Mouse (Mus musculus): Measurements from ENCODE around the gene Ptprg. TPM values are rescaled to one million over a fixed set of nuclear protein-coding genes. Genes with fewer than 3 reads are reported as not detected.

Ptprg gene
- total and polyA plus RNA-seq, 2 experiments from 2014 or later: 8.7 to 63.4 TPM

- H3K27ac ChIP-seq (ENCODE audit: low read depth): no peak overlapping the region
- ATAC-seq (ENCODE audit: insufficient read depth, low read depth) (no peak), DNase-seq (ENCODE audit: low spot score) (no peak)
- no peak for TF ChIP-seq CTCF (IDR thresholded peaks at IDR 0.05; ENCODE audit: low read depth)
- no peak for TF ChIP-seq EP300 (IDR thresholded peaks at IDR 0.05; ENCODE audit: low read depth)
- no peaks in the 10 kb centered on the region for H3K27me3 ChIP-seq (ENCODE audit: control insufficient read depth, insufficient read depth, low read length)
- H3K4me3 ChIP-seq (ENCODE audit: low read depth, low read length): no peak overlapping the region
- 84% methylated on average over 1 of the region's 1 CpGs for WGBS
- H3K9ac ChIP-seq (replicated peaks; ENCODE audit: low read depth, low read length): no peak overlapping the region
- peaks cover 7% of the 10 kb centered on the region for H3K4me1 ChIP-seq (ENCODE audit: control insufficient read depth, insufficient read depth)
- H3K36me3 ChIP-seq (replicated peaks; ENCODE audit: control insufficient read depth, insufficient read depth, low read length): no peaks in the 10 kb centered on the region
- H3K4me2 ChIP-seq (ENCODE audit: low read depth, low read length): no peak overlapping the region
- H3K9me3 ChIP-seq (replicated peaks; ENCODE audit: control insufficient read depth, low read length): no peaks in the 10 kb centered on the region
Observed at GRCm38 (mm10) chr14:12065001-12065400, 511.7 kb downstream of the Ptprg start.

- no peak overlapping the region for H3K4me3 ChIP-seq (ENCODE audit: low read depth, low read length)
- no peak for ATAC-seq (ENCODE audit: insufficient read depth, low read depth)
- no peaks in the 10 kb centered on the region for H3K27me3 ChIP-seq (ENCODE audit: control insufficient read depth, insufficient read depth, low read length)
- no peaks in the 10 kb centered on the region for H3K36me3 ChIP-seq (replicated peaks; ENCODE audit: control insufficient read depth, insufficient read depth, low read length)
- no peaks in the 10 kb centered on the region for H3K9me3 ChIP-seq (replicated peaks; ENCODE audit: control insufficient read depth, low read length)
- TF ChIP-seq EP300 (IDR thresholded peaks at IDR 0.05; ENCODE audit: low read depth) (no peak), CTCF (IDR thresholded peaks at IDR 0.05; ENCODE audit: low read depth) (no peak)
- 72% methylated on average over 2 of the region's 2 CpGs for WGBS
- no peak overlapping the region for H3K27ac ChIP-seq (ENCODE audit: low read depth)
- DNase-seq (ENCODE audit: low spot score): no peak
- H3K9ac ChIP-seq (replicated peaks; ENCODE audit: low read depth, low read length): no peak overlapping the region
- H3K4me1 ChIP-seq (ENCODE audit: control insufficient read depth, insufficient read depth): peaks cover 6% of the 10 kb centered on the region
- no peak overlapping the region for H3K4me2 ChIP-seq (ENCODE audit: low read depth, low read length)
Observed at GRCm38 (mm10) chr14:12065736-12066135, 512.4 kb downstream of the Ptprg start.

DNA sequence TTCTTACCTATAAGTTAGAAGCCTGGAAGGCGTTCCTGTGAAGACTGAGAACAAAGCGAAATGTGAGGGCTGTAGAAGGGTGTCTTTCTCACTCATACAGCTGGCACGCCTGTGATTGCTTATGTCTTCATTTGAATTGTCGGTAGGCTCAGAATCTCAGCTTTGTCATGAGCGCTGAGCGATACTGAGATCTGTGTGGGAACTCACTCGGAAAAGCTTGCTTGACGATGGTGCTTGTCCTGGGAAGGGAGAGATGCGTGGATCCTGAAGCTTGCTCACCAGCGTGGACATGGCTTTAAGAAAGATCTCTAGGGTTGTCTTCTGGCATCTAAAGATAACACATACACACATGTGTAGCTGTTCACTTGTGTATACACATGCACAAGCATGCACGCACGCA lies 516.4 kb downstream of the Ptprg start:
- H3K4me3 ChIP-seq (ENCODE audit: low read depth, low read length): no peak overlapping the region
- TF ChIP-seq EP300 (IDR thresholded peaks at IDR 0.05; ENCODE audit: low read depth): no peak
- no peak for TF ChIP-seq CTCF (IDR thresholded peaks at IDR 0.05; ENCODE audit: low read depth)
- no peak overlapping the region for H3K4me2 ChIP-seq (ENCODE audit: low read depth, low read length)
- H3K9me3 ChIP-seq (replicated peaks; ENCODE audit: control insufficient read depth, low read length): no peaks in the 10 kb centered on the region
- H3K4me1 ChIP-seq (ENCODE audit: control insufficient read depth, insufficient read depth): no peaks in the 10 kb centered on the region
- ATAC-seq (ENCODE audit: insufficient read depth, low read depth) (no peak), DNase-seq (ENCODE audit: low spot score) (no peak)
- no peaks in the 10 kb centered on the region for H3K36me3 ChIP-seq (replicated peaks; ENCODE audit: control insufficient read depth, insufficient read depth, low read length)
- no peak overlapping the region for H3K27ac ChIP-seq (ENCODE audit: low read depth)
- H3K9ac ChIP-seq (replicated peaks; ENCODE audit: low read depth, low read length): no peak overlapping the region
- no peaks in the 10 kb centered on the region for H3K27me3 ChIP-seq (ENCODE audit: control insufficient read depth, insufficient read depth, low read length)
- WGBS: 93% methylated on average over 12 of the region's 12 CpGs

DNA sequence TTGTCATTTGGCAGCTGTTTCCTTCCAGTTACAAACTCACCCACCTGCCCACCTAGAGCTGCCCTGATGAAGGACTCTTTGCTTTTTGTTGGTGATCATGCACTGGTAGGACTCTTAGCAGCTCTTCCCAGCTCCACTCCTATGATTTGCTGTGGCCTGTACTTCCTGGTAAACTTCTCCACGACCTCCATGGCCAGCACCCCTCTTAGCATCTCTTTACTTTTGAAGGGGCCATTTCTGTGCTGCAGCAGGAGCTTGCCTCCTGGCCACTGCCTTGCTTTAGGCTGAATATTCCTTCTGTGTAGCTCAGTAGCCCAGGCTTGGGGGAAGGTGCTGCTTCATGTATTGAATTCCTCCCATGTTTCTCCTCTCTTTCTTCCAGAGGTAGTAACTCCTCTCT lies 517.0 kb downstream of the Ptprg start:
- no peak for TF ChIP-seq CTCF (IDR thresholded peaks at IDR 0.05; ENCODE audit: low read depth)
- no peak for TF ChIP-seq EP300 (IDR thresholded peaks at IDR 0.05; ENCODE audit: low read depth)
- no peak overlapping the region for H3K9ac ChIP-seq (replicated peaks; ENCODE audit: low read depth, low read length)
- no peaks in the 10 kb centered on the region for H3K4me1 ChIP-seq (ENCODE audit: control insufficient read depth, insufficient read depth)
- no peak overlapping the region for H3K4me2 ChIP-seq (ENCODE audit: low read depth, low read length)
- H3K27ac ChIP-seq (ENCODE audit: low read depth): no peak overlapping the region
- H3K4me3 ChIP-seq (ENCODE audit: low read depth, low read length): no peak overlapping the region
- WGBS: 32% methylated on average over 1 of the region's 1 CpGs
- H3K36me3 ChIP-seq (replicated peaks; ENCODE audit: control insufficient read depth, insufficient read depth, low read length): no peaks in the 10 kb centered on the region
- H3K9me3 ChIP-seq (replicated peaks; ENCODE audit: control insufficient read depth, low read length): no peaks in the 10 kb centered on the region
- DNase-seq (ENCODE audit: low spot score): no peak
- ATAC-seq (ENCODE audit: insufficient read depth, low read depth): no peak
- H3K27me3 ChIP-seq (ENCODE audit: control insufficient read depth, insufficient read depth, low read length): no peaks in the 10 kb centered on the region

DNA sequence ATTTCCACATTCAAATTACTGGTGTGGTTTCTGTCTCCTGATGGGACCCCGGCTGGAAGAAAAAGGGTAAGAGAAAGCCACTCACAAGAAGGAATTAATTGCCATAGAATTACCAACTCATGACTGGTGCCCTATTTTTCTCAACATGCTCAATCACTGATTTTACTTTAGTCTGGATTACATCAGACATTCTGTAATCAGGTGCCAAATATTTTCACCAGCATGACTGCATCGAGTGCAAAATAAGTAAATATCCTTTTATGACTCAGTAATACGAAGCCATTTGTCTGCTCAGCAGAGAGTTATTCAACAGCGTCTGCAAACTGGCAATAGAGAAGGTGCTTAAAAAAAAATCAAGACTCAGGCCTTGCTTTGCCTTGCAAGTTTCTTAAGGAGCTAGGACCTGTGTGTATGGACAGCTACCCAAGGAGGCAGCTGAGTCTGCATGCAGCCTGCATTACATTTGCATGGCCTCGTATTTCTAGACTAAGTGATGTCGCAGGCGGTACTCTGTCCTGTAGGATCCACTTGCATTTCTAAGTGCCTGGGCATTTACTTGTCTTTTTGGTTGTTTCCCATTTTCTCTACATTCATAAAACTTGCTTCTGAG lies 517.6 kb downstream of the Ptprg start:
- no peaks in the 10 kb centered on the region for H3K9me3 ChIP-seq (replicated peaks; ENCODE audit: control insufficient read depth, low read length)
- H3K36me3 ChIP-seq (replicated peaks; ENCODE audit: control insufficient read depth, insufficient read depth, low read length): no peaks in the 10 kb centered on the region
- TF ChIP-seq CTCF (IDR thresholded peaks at IDR 0.05; ENCODE audit: low read depth) (no peak), EP300 (IDR thresholded peaks at IDR 0.05; ENCODE audit: low read depth) (no peak)
- H3K4me1 ChIP-seq (ENCODE audit: control insufficient read depth, insufficient read depth): no peaks in the 10 kb centered on the region
- no peaks in the 10 kb centered on the region for H3K27me3 ChIP-seq (ENCODE audit: control insufficient read depth, insufficient read depth, low read length)
- no peak overlapping the region for H3K9ac ChIP-seq (replicated peaks; ENCODE audit: low read depth, low read length)
- WGBS: 63% methylated on average over 7 of the region's 7 CpGs
- no peak overlapping the region for H3K4me3 ChIP-seq (ENCODE audit: low read depth, low read length)
- DNase-seq (ENCODE audit: low spot score): no peak
- ATAC-seq (ENCODE audit: insufficient read depth, low read depth): no peak
- no peak overlapping the region for H3K27ac ChIP-seq (ENCODE audit: low read depth)
- no peak overlapping the region for H3K4me2 ChIP-seq (ENCODE audit: low read depth, low read length)
